Mouse (Mus musculus) kidney, postnatal 25 days (tissue): ENCODE data around the gene Ank3.
A peak's percentile ranks its signal among the peaks of the same experiment; 100 is the strongest.
"Not testable (repeated sequence)": the region's sequence is repeated elsewhere in the genome, so short reads cannot be mapped to it uniquely, and the experiment has no call there.

Source experiments
- DNase-seq, 2 experiments: peaks; one replicate each; pipeline ENCODE4 v3.0.0; 2021; ENCODE audit warnings: mixed read lengths in 2 of 2

The Ank3 gene

GRCm38 (mm10) chr10:69910726-69911125, 512.2 kb downstream of the Ank3 start:
- DNase-seq: not testable (repeated sequence)

- no peak for DNase-seq
These were observed 517.0 kb downstream of the Ank3 start for GRCm38 (mm10) chr10:69915566-69915965.

- peak in 1 of 2 experiments; percentile 42 for DNase-seq
These were observed 517.6 kb downstream of the Ank3 start for GRCm38 (mm10) chr10:69916205-69916604.

GRCm38 (mm10) chr10:69916689-69917435, 518.3 kb downstream of the Ank3 start:
- DNase-seq: peak; percentile 88 to 93

GRCm38 (mm10) chr10:69917711-69918110, 519.1 kb downstream of the Ank3 start:
- DNase-seq: no peak

- DNase-seq: no peak
These were observed 520.0 kb downstream of the Ank3 start for GRCm38 (mm10) chr10:69918461-69919151.

GRCm38 (mm10) chr10:69919152-69919492, 520.5 kb downstream of the Ank3 start:
- DNase-seq: peak in 1 of 2 experiments; percentile 46

GRCm38 (mm10) chr10:69919746-69920145, 521.2 kb downstream of the Ank3 start:
- no peak for DNase-seq

- DNase-seq: peak; percentile 40 to 74
These were observed 523.5 kb downstream of the Ank3 start for GRCm38 (mm10) chr10:69922076-69922475.

- DNase-seq: peak; percentile 79 to 93
These were observed 525.2 kb downstream of the Ank3 start for GRCm38 (mm10) chr10:69923801-69924200.

- DNase-seq: peak; percentile 53 to 84
These were observed 525.7 kb downstream of the Ank3 start for GRCm38 (mm10) chr10:69924321-69924720.

- DNase-seq: peak in 1 of 2 experiments; percentile 43
These were observed 526.3 kb downstream of the Ank3 start for GRCm38 (mm10) chr10:69924845-69925244.

GRCm38 (mm10) chr10:69925285-69926157, 526.9 kb downstream of the Ank3 start:
- peak; percentile 78 to 89 for DNase-seq

- peak in 1 of 2 experiments; percentile 45 for DNase-seq
These were observed 527.7 kb downstream of the Ank3 start for GRCm38 (mm10) chr10:69926158-69926882.

- peak in 1 of 2 experiments; percentile 48 for DNase-seq
These were observed 528.4 kb downstream of the Ank3 start for GRCm38 (mm10) chr10:69927012-69927411.

- peak; percentile 55 to 77 for DNase-seq
These were observed 529.8 kb downstream of the Ank3 start for GRCm38 (mm10) chr10:69928358-69928757.

GRCm38 (mm10) chr10:69930503-69930902, 531.9 kb downstream of the Ank3 start:
- no peak for DNase-seq

GRCm38 (mm10) chr10:69936443-69937067, 538.0 kb downstream of the Ank3 start:
- peak; percentile 42 to 78 for DNase-seq

- DNase-seq: no peak
These were observed 538.8 kb downstream of the Ank3 start for GRCm38 (mm10) chr10:69937291-69937921.

- DNase-seq: no peak
These were observed 540.6 kb downstream of the Ank3 start for GRCm38 (mm10) chr10:69939144-69939543.

- DNase-seq: no peak
These were observed 541.4 kb downstream of the Ank3 start for GRCm38 (mm10) chr10:69939966-69940365.
